Mouse (Mus musculus) heart, embryonic 12.5 days (tissue): ENCODE measurements around the gene Ldlr. TPM values are rescaled to one million over a fixed set of nuclear protein-coding genes. Genes with fewer than 3 reads are reported as not detected.

ENCODE experiments used
- ATAC-seq: fragments of 200-750 bp; cut with Nextera tagmentation; 2 replicates; pipeline ENCODE4 v1.8.0; 2017; ENCODE audit warnings: moderate TSS enrichment, moderate library complexity; ENCODE audit not compliant: insufficient number of reproducible peaks, low FRiP score
- H3K27ac ChIP-seq: fragments of 300-500 bp; sonication (generic); 2 replicates; pipeline ENCODE4 v1.5.1; 2016; ENCODE audit warnings: mild to moderate bottlenecking, moderate library complexity; ENCODE audit not compliant: poor library complexity, severe bottlenecking
- H3K27me3 ChIP-seq: fragments of 300-500 bp; sonication (generic); replicated peaks from 2 replicates; pipeline ENCODE4 v1.6.1; 2016; ENCODE audit warnings: mild to moderate bottlenecking, moderate library complexity
- H3K36me3 ChIP-seq: fragments of 300-500 bp; sonication (generic); 2 replicates; pipeline ENCODE4 v1.6.1; 2016; ENCODE audit warnings: mild to moderate bottlenecking, moderate library complexity
- H3K4me1 ChIP-seq: fragments of 300-500 bp; sonication (generic); replicated peaks from 2 replicates; pipeline ENCODE4 v1.6.1; 2016; ENCODE audit warnings: mild to moderate bottlenecking
- H3K4me2 ChIP-seq: fragments of 300-500 bp; sonication (generic); 2 replicates; pipeline ENCODE4 v1.6.1; 2016; ENCODE audit warnings: mild to moderate bottlenecking, moderate library complexity
- H3K4me3 ChIP-seq: fragments of 300-500 bp; sonication (generic); 2 replicates; pipeline ENCODE4 v1.5.1; 2016; ENCODE audit warnings: mild to moderate bottlenecking
- H3K9ac ChIP-seq: fragments of 300-500 bp; sonication (generic); 2 replicates; pipeline ENCODE4 v1.6.1; 2016; ENCODE audit warnings: mild to moderate bottlenecking, moderate library complexity
- H3K9me3 ChIP-seq: fragments of 300-500 bp; sonication (generic); replicated peaks from 2 replicates; pipeline ENCODE4 v1.6.1; 2016; ENCODE audit warnings: mild to moderate bottlenecking, moderate library complexity
- WGBS: fragments of 180-500 bp; shearing (Covaris S2); methylation state at CpG from one replicate; pipeline ENCODE4 v1.1.7; 2016; 5-methylcytosine and 5-hydroxymethylcytosine counted together
- polyA plus RNA-seq: library from polyadenylated mRNA; unstranded; fragments of >200 nt; fragmentation: Nextera tagmentation; extraction: Ambion mirVana; gene quantifications from 2 replicates; pipeline ENCODE4 v1.2.1, GENCODE M21; 2016

The Ldlr gene
- polyA plus RNA-seq, 1 experiment from 2014 or later = 26.0 TPM

GRCm38 (mm10) chr9:21740427-21740826 is 17.1 kb downstream of the Ldlr start:
- no peaks in the 10 kb centered on the region for H3K9me3 ChIP-seq
- H3K4me3 ChIP-seq = no peak overlapping the region
- 0 out of 2 replicates have a peak, but pooled peaks cover 3% of the 10 kb centered on the region for H3K4me1 ChIP-seq
- no peaks in the 10 kb centered on the region for H3K27me3 ChIP-seq
- no peak overlapping the region for H3K4me2 ChIP-seq
- no peak for ATAC-seq
- peaks cover 88% of the 10 kb centered on the region for H3K36me3 ChIP-seq
- H3K27ac ChIP-seq = no peak overlapping the region
- no peak overlapping the region for H3K9ac ChIP-seq
- 94% methylated on average over 14 of the region's 14 CpGs for WGBS

- ATAC-seq = no peak
- H3K27me3 ChIP-seq = no peaks in the 10 kb centered on the region
- H3K9ac ChIP-seq = no peak overlapping the region
- H3K4me2 ChIP-seq = no peak overlapping the region
- H3K27ac ChIP-seq = no peak overlapping the region
- 85% methylated on average over 11 of the region's 11 CpGs for WGBS
- no peak overlapping the region for H3K4me3 ChIP-seq
- peaks cover 89% of the 10 kb centered on the region for H3K36me3 ChIP-seq
- H3K4me1 ChIP-seq = 0 out of 2 replicates have a peak, but pooled peaks cover 3% of the 10 kb centered on the region
- no peaks in the 10 kb centered on the region for H3K9me3 ChIP-seq
Measured at GRCm38 (mm10) chr9:21741514-21741913, 18.2 kb downstream of the Ldlr start.

- no peaks in the 10 kb centered on the region for H3K27me3 ChIP-seq
- peak overlapping the region; percentile 87 for H3K27ac ChIP-seq
- H3K4me2 ChIP-seq = no peak overlapping the region
- no peaks in the 10 kb centered on the region for H3K9me3 ChIP-seq
- H3K4me3 ChIP-seq = no peak overlapping the region
- no peak for ATAC-seq
- no peak overlapping the region for H3K9ac ChIP-seq
- 82% methylated on average over 3 of the region's 3 CpGs for WGBS
- H3K36me3 ChIP-seq = peaks cover 67% of the 10 kb centered on the region
- H3K4me1 ChIP-seq = peaks cover 42% of the 10 kb centered on the region
Measured at GRCm38 (mm10) chr9:21747238-21747774, 24.0 kb downstream of the Ldlr start.

- H3K4me2 ChIP-seq = peak overlapping the region; percentile 39
- peaks cover 60% of the 10 kb centered on the region for H3K36me3 ChIP-seq
- 0 out of 2 replicates have a peak overlapping the region, but pooled peaks have one; percentile 7 for H3K4me3 ChIP-seq
- H3K27me3 ChIP-seq = no peaks in the 10 kb centered on the region
- no peaks in the 10 kb centered on the region for H3K9me3 ChIP-seq
- 20% methylated on average over 7 of the region's 7 CpGs for WGBS
- H3K27ac ChIP-seq = peak overlapping the region; percentile 87
- H3K9ac ChIP-seq = no peak overlapping the region; the same call in 1 of the 2 replicates
- H3K4me1 ChIP-seq = peaks cover 49% of the 10 kb centered on the region
- ATAC-seq = peak; percentile 82
Measured at GRCm38 (mm10) chr9:21748033-21748432, 24.8 kb downstream of the Ldlr start.

GRCm38 (mm10) chr9:21748491-21748890 is 25.2 kb downstream of the Ldlr start:
- H3K4me1 ChIP-seq = peaks cover 51% of the 10 kb centered on the region
- ATAC-seq = no peak
- H3K4me3 ChIP-seq = no peak overlapping the region
- 69% methylated on average over 10 of the region's 10 CpGs for WGBS
- no peaks in the 10 kb centered on the region for H3K9me3 ChIP-seq
- peak overlapping the region; percentile 87 for H3K27ac ChIP-seq
- 0 out of 2 replicates have a peak overlapping the region, but pooled peaks have one; percentile 35 for H3K9ac ChIP-seq
- H3K27me3 ChIP-seq = no peaks in the 10 kb centered on the region
- H3K36me3 ChIP-seq = peaks cover 60% of the 10 kb centered on the region
- H3K4me2 ChIP-seq = no peak overlapping the region

DNA sequence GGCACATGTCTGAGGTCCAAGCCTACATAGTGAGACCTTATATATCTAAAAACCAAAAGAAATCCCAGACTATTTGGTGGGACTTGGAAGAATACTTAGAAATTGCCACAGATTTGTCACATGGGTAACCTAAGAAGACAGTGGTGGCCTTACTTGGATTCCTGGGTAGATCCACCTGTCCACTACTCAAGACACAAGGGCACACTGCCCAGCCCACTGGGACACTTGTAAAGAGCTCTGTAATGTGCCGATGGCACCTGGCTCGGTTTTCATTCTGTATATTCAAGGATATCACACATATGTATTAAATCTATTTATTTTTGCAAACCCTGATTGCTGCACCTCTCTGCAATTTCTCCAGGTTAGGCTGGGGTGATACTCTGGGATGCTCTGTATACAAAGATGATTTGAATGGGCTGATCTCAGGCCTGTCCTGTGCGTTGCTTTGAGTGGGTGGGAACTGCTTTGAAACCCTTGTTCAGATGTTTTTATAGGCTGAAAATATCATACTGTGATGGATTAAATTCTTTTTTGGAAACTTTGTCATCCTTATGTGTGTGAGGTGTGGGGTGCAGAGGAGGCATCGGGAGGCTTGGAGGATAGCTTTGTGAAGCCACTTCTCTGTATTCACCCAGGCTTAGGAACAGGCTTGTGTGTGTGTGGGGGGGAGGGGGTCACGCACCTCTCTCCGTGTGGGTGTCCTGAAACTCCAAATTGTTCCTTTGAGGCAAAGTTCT is 26.3 kb downstream of the Ldlr start:
- H3K4me1 ChIP-seq = peaks cover 62% of the 10 kb centered on the region
- H3K4me2 ChIP-seq = no peak overlapping the region
- H3K27me3 ChIP-seq = no peaks in the 10 kb centered on the region
- H3K36me3 ChIP-seq = peaks cover 49% of the 10 kb centered on the region
- ATAC-seq = no peak
- no peak overlapping the region for H3K4me3 ChIP-seq
- WGBS = 91% methylated on average over 6 of the region's 6 CpGs
- peak overlapping the region; percentile 87; the same call in 1 of the 2 replicates for H3K27ac ChIP-seq
- H3K9me3 ChIP-seq = no peaks in the 10 kb centered on the region
- no peak overlapping the region for H3K9ac ChIP-seq

- no peak for ATAC-seq
- H3K4me1 ChIP-seq = peaks cover 67% of the 10 kb centered on the region
- peaks cover 41% of the 10 kb centered on the region for H3K36me3 ChIP-seq
- no peaks in the 10 kb centered on the region for H3K9me3 ChIP-seq
- H3K27me3 ChIP-seq = no peaks in the 10 kb centered on the region
- no peak overlapping the region for H3K4me3 ChIP-seq
- no peak overlapping the region for H3K9ac ChIP-seq
- no peak overlapping the region for H3K27ac ChIP-seq
- 75% methylated on average over 3 of the region's 3 CpGs for WGBS
- H3K4me2 ChIP-seq = no peak overlapping the region
Measured at GRCm38 (mm10) chr9:21750370-21750769, 27.1 kb downstream of the Ldlr start.

DNA sequence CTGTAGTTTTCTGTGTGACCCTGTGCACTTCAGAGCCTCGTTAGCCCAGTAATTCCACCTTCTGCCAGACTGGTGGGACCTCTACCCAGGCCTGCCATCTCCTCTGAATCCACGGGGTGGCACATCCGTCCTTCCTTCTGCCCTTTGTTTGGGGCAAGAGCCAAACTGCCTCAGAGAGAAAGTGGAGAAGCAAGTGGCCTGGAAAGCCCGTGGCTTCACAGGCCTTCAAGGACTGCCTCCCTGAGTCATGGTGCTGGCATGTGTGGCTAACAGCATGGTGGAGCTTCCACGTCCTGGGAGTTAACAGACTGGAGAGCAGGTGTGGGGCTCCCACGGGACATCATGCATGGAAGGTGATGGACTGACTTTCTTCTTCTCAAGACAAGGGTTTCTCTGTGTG is 28.1 kb downstream of the Ldlr start:
- H3K27ac ChIP-seq = no peak overlapping the region
- peaks cover 67% of the 10 kb centered on the region for H3K4me1 ChIP-seq
- no peak overlapping the region for H3K4me2 ChIP-seq
- WGBS = 54% methylated on average over 6 of the region's 6 CpGs
- H3K9me3 ChIP-seq = no peaks in the 10 kb centered on the region
- H3K27me3 ChIP-seq = no peaks in the 10 kb centered on the region
- ATAC-seq = no peak
- H3K9ac ChIP-seq = no peak overlapping the region
- no peak overlapping the region for H3K4me3 ChIP-seq
- peaks cover 38% of the 10 kb centered on the region for H3K36me3 ChIP-seq

GRCm38 (mm10) chr9:21752252-21752792 is 29.0 kb downstream of the Ldlr start:
- ATAC-seq = peak; percentile 4; the same call in 1 of the 2 replicates
- peaks cover 62% of the 10 kb centered on the region for H3K4me1 ChIP-seq
- H3K4me3 ChIP-seq = no peak overlapping the region
- WGBS = 24% methylated on average over 10 of the region's 10 CpGs
- no peak overlapping the region for H3K4me2 ChIP-seq
- no peaks in the 10 kb centered on the region for H3K27me3 ChIP-seq
- H3K9ac ChIP-seq = 0 out of 2 replicates have a peak overlapping the region, but pooled peaks have one; percentile 38
- peaks cover 38% of the 10 kb centered on the region for H3K36me3 ChIP-seq
- peak overlapping the region; percentile 81 for H3K27ac ChIP-seq
- no peaks in the 10 kb centered on the region for H3K9me3 ChIP-seq

DNA sequence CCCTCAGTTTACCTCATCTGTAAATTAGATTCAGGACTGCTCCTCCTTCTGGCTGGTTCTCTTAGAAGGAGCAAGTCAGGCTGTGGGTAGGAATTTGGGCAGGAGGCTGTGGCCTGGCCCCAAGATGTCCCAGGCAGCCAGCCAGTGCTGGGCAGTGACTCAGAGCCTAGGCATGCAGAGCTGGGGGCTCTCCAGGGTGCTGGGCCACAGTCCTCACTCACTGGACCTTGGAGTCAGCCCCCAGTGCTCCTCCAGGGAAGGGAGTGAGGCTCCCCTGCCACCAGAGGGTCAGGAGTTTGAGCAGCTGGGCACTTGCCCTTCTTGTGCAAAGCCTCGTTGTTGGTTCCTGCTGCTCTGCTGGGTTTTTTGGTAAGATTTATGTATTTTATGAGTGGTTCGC is 30.7 kb downstream of the Ldlr start:
- Histone ChIP-seq H3K4me1 (peaks cover 52% of the 10 kb centered on the region), H3K27ac (0 out of 2 replicates have a peak overlapping the region, but pooled peaks have one; percentile 28), H3K9ac (0 out of 2 replicates have a peak overlapping the region, but pooled peaks have one; percentile 10), H3K4me2 (0 out of 2 replicates have a peak overlapping the region, but pooled peaks have one; percentile 12), H3K36me3 (peaks cover 33% of the 10 kb centered on the region), H3K4me3 (no peak overlapping the region), H3K9me3 (no peaks in the 10 kb centered on the region), H3K27me3 (no peaks in the 10 kb centered on the region)
- WGBS = 76% methylated on average over 2 of the region's 2 CpGs
- peak; percentile 66 for ATAC-seq
